Mouse (Mus musculus) gastrocnemius, postnatal 14 days (tissue): ENCODE measurements around the gene Borcs6. TPM values are rescaled to one million over a fixed set of nuclear protein-coding genes. Genes with fewer than 3 reads are reported as not detected.

Experiments used
- DNase-seq: peaks from one replicate; pipeline ENCODE4 v3.0.0; 2021; ENCODE audit warnings: mixed read lengths
- intact Hi-C: fragments of 180-260 bp; cut with DNase I; formaldehyde crosslinking; loops from one replicate; pipeline ENCODE4 v1.15.1; 2025; ENCODE audit warnings: low total_unique reads
- total RNA-seq, 2 experiments: library from RNA; stranded (reverse); gene quantifications; 2 replicates each; pipeline ENCODE4 v1.2.3; 2021

The Borcs6 gene
- total RNA-seq, 2 experiments from 2014 or later, result 13.5 to 14.3 TPM

DNA sequence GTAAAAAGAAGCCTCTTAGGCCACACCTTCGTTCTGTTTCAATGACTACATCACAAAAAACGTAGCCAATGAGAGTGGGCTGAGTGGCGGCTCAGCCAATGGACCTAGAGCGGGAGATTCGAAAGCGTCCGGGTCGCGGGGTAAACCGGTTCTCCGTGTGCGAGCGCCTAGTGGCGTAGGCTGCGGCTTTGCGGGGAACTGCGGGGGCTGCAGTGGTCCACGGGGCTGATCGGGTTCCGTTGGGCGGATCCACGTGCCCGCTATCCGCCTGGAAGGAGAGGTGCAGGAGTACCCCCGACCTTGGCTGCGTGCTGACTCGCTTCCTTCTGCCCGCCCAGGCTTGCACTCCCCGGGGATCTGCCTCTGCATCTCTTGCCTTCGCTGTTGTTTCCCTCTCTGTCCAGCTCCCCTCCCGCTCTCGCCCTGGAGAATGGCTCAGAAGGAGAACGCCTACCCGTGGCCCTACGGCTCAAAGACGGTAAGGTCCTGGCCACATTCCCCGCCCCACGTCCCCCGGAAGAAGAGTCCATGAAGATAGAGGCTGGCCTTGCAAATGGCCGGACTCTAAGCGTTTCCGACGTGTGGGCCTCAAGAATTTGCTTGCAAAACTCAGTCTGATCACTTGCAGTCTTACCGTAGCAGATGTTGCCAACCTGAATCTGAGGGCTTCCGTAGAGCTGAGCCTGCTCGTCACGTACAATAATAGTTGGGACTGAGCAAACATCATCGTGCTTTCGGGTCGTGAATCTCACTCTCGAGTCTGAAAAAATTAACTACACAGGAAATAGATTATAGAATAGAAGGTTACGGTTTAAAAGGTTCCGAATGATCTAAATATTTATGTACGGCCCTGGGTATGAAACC, 13.8 kb upstream of the Borcs6 start, which contains the start of gene Aurkb:
TSS of gene Aurkb (plus strand) at position 117 of the 864 bp plus-strand sequence.
- intact Hi-C loops, result no loop called here
- peak; percentile 88 for DNase-seq

DNA sequence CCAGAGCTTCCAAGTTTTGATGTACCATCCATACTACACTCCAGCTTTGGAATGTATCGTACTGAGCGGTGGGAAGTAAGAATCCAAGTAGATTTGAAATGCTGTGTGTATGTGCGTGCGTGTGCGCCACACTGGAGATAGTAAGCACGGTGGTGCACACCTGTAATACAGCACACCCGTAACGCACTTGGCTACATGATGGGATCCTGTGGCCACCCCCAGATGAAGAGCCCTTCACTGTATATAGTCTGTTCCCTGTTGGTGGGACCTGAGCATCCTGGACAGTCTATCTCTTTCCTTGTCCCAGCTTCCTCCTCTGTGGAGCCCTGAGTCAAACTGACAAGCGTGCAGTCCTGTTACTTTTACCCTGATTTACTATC, 13.1 kb upstream of the Borcs6 start:
- intact Hi-C loops, result no loop called here
- DNase-seq, result no peak

DNA sequence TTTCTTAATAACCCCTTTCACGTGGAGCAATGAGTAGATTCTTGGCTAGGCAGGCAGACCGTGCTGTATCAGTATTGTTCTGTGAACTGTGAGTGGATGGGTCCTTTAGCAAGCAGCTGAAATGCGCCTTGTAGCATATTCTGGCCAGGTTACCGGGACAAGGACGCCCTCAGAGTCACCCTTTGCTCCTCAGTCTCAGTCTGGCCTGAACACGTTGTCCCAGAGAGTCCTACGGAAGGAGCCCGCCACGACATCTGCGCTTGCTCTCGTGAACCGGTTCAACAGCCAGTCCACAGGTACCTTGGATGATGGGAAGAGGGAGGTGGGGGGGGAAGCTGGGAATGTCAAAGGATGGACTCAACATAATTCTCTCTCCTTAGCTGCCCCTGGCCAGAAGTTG, 11.9 kb upstream of the Borcs6 start:
- DNase-seq, result no peak
- intact Hi-C loops, result no loop called here

DNA sequence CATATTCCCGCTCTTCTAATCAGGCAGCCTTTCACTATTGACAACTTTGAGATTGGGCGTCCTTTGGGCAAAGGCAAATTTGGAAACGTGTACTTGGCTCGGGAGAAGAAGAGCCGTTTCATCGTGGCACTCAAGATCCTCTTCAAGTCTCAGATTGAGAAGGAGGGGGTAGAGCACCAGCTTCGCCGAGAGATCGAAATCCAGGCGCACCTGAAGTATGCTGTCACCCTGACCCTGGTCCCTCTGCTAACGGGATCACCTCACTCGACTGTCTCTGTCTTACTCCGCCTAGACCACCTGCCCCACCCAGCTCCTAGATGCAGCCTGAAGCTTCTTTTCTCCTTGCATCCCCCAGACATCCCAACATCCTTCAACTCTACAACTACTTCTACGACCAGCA, 11.4 kb upstream of the Borcs6 start:
- DNase-seq, result no peak
- intact Hi-C loops, result no loop called here

DNA sequence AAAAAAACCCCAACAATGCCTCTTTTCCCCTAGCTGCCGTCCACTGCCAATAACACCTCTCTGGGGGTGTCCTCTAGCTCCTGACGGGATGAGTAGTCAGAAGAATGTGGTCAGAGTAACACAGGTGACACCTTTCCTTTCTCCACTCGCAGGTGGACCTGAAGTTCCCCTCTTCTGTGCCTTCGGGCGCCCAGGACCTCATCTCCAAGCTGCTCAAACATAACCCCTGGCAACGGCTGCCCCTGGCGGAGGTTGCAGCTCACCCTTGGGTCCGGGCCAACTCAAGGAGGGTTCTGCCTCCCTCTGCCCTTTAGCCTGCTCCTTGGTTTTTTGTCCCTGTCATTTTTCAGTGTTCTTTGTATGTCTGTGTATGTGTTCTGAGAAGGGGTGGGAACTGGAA, 8.8 kb upstream of the Borcs6 start:
- no peak for DNase-seq
- intact Hi-C loops, result no loop called here

DNA sequence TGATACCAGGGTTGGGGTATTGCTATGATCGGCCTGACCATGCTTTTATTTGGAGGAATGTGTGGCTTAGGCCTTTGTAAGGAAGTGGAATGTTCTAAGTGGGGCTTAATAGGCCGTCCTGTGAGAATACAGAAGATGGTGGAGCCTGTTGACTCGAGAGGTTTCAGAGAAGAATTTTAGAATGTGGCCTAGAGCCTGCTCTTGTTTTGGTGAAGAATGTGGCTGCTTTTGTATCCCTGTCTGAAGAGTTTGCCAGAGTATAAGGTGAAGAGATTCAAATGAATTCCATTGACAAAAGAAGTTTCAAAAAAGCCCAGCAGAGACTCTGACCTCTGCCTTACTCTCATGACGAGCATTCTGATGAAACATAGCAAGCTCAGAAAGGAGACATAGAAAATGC, 7.7 kb upstream of the Borcs6 start:
- intact Hi-C loops, result no loop called here
- no peak for DNase-seq

DNA sequence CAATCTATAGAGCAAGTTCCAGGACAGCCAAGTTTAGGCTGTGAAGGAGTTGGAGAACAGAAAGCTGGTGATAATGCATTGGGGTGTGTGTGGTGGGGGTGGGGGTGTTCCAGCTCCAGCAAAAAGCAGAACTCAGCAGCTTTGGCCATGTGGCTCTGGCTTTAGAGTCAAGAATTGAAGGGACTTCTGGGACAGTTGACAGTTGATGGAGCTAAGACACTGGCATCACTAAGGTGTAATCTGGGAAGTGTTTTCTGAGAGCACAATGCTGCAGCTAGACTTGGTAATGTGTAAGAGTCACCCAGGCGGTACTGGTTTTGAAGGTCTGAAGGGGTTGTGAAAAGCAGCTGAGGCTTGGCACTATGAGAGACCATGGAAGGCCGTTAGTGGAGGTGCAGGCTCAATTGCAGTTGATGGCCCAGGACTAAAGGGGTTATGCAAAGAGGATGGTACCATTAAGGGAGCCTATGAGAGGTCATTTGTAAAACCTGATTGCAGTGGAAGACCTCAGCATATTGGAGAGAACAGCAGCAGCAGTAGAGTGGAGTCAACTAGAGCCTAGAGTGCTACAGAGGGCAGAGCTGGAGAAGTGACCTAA, 6.6 kb upstream of the Borcs6 start:
- no peak for DNase-seq
- intact Hi-C loops, result no loop called here

DNA sequence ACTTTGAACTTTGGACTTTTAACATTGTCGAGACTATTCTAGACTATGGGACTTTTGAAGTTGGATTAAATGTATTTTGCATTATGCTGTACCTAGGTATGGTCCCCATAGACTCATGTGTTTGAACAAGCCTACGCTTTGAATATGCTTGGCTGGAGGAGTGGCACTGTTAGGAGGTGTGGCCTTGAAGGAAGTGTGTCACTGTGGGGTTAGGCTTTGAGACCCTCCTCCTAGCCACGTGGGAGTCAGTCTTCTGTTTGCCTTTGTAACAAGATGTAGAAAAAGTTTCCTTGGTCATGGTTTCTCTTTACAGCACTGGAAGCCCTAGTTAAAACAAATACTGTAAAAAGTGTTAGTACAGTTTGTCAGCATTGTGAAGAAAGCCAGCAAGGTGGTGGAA, 5.7 kb upstream of the Borcs6 start:
- DNase-seq, result no peak
- intact Hi-C loops, result no loop called here

DNA sequence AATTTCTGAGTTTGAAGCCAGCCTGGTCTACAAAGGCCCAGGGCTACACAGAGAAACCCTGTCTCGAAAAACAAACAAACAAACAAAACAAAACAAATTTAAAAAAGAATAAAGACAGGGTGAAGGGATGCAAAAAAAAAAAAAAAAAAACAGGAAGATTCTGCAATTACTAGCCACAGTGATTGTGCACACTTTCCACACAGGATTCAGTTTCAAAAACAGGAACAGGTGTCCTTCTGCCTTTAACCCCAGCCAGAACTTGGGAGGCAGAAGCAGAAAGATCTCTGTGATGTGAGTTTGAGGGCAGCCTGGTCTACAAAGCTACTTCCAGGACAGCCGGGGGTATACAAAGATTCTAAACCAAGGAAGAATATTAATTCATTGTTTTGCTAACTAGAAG, 1.3 kb upstream of the Borcs6 start:
- no peak for DNase-seq
- intact Hi-C loops, result no loop called here

DNA sequence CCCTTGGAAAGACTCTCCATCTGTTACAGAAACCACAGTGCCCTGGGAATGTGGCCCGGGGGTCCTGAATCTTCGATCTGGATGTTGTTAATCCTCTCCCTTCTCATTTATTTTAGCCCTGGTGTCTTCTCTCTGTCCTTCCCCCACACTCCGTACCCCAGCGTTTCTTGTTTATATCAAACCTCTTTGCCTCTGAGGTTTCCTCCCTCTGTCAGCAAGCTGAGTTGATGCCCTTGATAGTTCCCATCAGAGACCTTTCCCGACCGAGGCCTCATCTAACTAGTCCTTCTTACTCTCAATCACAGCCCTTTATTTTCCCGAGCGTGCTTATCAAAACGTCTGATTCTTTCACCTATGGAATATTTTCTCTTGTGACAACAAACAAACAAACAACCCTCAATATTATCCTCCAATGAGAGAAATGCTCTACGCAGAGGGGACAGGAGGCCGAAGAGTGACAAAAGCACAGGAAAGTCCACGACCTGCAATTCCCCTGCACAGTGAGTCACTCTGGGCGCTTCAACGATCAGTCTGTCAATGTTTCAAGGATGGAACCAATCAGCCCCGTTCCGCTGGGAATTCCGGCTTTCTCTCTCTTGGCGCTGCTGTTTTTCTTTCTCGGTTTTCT, 674 bp upstream of the Borcs6 start:
- intact Hi-C loops, result no loop called here
- no peak for DNase-seq

DNA sequence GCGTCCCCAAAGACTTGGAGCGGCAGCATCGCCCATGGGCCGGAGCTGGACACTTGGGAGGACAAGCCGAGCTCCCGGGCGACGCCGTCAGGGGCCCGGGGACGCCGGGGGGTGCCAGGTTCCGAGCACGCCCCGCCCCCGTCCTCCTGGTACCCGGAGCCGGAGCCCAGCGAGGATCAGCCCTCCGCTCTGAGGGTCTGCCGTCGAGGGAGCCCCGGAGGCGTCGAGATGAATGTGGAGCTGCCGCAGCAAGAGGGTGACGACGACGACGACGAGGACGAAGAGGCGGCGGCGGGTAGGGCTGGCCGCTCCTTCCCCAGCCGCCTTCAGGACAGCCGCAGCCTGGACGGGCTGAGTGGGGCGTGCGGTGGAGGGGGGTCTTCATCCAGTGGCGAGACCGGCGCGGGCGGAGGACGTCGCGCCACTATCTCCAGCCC, 476 bp downstream of the Borcs6 start:
- DNase-seq, result peak; percentile 55
- intact Hi-C loops, result no loop called here

DNA sequence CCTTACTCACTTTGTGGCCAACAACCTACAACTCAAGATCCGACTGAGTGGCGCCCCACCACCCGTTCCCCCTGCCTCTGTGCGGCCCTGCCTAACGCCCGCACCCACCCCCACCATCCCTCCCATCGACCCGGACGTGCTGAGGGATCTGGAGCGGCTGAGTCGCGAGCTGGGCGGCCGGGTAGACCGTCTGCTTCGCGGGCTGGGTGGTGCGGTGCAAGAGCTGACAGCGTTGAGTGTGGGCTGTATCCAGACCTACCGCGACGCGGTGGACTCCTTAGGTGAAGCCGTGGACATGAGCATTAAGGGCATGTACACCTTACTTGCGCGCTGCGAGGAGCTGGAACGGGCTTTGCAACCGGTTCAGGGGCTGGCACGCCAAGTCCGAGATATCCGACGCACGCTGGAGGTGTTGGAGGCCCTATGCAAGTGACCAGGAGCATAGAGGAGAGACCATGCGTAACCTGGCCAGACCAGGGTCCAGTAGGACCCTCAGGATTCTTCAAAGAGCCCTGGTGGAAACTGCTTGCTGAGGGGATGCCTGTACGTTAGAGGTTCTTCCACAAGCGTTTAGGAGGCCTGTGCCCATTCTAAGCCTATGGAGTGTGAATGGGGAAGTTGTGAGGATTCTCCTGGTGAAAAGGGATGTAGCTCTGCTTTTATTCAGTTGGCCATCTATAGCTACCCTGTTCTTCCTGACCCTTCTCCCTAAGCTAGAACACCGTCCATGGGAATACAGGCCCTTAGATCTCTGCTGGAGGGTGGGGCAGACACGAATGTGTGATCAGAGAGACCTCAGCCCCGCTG, 1.1 kb downstream of the Borcs6 start:
- intact Hi-C loops, result no loop called here
- DNase-seq, result peak; percentile 32

DNA sequence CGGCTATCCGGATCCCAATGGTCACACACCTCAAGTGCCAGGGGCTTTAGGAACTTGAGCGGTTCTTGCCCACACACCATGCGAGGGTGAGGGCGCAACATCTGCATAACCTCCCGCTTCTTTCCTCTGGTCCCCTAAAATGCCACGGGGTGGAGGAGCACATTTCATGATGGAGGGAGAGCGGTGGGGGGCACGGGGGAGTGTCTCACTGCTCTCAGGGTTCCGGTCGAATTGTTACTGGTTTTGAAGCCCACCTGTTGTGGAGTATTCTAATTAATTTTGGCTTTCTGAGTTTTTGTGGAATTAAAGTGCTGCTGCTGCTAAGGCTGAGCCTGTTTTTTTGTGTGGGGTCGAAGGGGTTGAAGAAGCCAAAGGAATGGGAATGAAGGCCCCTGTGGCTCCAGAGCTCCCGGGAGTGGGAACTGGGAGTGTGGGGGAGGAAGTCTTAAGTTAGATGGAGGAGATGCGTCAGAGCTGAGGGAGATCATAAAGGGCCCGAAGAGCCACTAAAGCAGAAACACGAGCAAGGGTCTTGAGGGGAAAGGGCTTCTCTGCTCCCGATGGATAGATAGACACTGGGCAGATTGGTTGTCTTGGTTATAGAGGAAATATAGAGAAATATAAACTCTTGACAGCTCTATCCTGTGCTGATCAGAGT, 1.9 kb downstream of the Borcs6 start:
- DNase-seq, result no peak
- intact Hi-C loops, result no loop called here

DNA sequence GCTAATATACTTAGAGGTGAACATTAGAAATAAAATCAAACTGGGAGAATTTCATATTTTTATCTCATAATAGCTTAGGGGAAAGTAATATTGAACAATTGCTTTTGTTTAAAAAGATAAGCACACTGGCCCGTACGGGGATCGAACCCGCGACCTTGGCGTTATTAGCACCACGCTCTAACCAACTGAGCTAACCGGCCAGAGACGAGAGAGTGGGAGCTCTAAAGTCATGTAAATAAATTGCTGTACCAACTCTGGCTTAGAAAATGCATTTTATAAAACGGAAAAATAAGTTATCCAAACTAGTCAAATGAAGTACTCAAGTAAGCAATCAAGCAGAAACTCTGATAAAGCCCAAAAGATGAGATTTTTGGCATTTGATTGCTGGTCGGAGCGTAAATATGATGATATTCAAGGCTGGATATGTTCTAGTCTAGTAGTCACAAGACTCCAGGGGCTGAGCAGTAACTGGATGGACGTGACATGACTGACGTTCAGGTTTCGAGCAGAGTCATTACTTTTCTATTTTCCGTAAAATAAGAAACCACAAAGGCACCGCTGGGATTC, 2.8 kb downstream of the Borcs6 start:
- DNase-seq, result peak; percentile 62
- intact Hi-C loops, result loop anchor here (2.0 kb wide), 1 partner anchor 21 kb away; no protein-coding TSS in a partner anchor

DNA sequence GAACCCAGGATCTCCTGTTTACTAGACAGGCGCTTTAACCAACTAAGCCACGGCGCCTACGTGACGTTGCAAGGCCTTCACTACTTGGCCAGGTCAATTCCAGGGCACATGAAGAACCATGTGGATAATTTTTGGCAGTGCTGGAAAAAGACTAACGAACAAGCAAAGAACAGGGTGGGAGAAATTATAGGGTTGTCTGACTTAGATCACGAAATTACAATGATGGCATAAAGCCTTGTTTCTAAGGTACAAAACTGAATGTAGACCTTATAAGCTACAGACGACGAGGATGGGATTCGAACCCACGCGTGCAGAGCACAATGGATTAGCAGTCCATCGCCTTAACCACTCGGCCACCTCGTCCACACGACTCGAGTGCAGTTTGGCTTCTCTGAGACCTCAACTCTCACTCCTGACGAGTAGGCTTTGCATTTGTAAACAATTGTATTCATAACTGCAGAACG, 3.3 kb downstream of the Borcs6 start:
- DNase-seq, result peak; percentile 89
- intact Hi-C loops, result loop anchor here (2.0 kb wide), 1 partner anchor 22 kb away; no protein-coding TSS in a partner anchor

DNA sequence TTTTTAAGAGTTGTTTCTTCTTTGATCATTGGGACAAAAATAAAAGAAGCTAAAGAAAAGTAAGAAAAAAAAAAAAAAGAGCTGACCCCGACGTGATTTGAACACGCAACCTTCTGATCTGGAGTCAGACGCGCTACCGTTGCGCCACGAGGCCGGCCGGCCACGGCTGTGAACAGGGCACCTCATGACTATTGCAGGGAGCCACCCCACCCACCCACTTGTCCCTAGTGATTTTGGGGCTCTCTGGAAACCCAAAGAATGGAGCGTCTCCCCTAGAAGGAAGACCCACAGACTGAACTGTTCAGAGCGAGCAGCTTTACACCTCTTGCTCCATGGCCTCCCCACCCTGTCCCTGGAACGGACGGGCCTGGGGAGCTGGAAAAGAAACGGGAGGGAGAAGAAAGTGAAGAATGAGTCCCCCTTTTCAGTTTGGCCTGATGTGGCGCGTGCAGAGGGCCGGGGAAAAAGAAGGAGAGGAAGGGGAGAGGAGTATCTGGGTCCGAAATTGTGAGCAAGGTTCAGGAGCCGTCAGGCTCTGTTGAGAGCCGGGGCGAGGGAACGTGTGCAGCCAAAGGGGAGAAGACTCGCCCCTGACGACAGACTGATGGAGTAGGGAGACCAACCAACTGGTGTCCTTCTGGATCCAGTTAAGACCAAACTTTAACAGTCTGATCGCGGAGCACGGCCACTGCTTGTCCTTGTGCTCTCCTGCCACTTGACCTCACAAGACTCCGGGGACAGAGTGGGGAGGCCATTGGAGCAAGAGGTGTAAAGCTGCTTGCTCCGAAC, 4.1 kb downstream of the Borcs6 start:
- peak; percentile 85 for DNase-seq
- intact Hi-C loops, result loop anchor here (2.0 kb wide), 1 partner anchor 23 kb away; no protein-coding TSS in a partner anchor

DNA sequence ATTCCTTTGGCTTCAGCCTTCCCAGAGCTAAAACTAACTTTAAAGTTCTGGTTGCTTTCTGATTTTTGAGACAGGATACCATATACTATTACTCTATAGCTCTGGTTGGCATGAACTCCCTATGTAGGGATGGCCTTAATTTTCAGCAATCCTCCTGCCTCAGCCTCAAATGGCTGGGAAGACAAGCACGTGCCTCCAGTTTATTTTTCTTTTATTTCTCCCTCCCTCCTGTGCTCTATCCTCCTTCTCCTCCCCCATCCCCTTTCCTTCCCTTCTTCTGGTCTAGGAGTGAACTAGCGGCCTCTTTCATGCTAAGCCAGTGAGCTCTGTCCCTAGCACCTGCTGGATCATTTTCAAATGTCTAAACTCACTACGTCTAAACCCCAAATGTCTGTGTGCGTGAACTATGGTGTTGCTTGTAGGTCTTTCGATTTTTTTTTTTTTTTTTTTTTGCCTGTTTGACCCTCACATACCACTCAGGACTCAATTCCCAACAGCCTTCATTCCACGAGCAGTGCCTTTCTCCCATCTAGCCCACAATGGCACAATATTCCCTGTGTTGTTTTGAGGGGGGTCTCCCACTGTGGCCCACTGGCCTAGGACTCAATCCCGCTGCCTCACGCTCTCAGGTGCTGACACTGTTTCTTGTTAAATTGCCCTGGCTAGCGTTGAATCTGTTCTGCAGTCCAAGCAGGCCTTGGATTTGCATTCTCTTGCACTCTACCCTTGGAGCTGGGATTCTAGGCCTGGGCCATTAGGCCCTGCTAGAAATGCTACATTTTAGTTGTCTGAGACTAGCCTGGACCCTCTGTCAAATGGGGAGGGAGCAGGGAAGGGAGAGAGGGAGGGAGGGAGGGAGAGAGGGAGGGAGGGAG, 5.0 kb downstream of the Borcs6 start:
- intact Hi-C loops, result loop anchor here (5.0 kb wide), 1 partner anchor 58 kb away; the partner anchor contains the start of genes 9130213A22Rik and Hes7
- no peak for DNase-seq
